Mouse (Mus musculus) MEL (cell line): ENCODE data around the gene Gas8. TPM values are rescaled to one million over a fixed set of nuclear protein-coding genes. Genes with fewer than 3 reads are reported as not detected.

Experiments
- DNase-seq: peaks from one replicate; pipeline ENCODE4 v3.0.0; 2011; ENCODE audit warnings: low read depth, low spot score
- H3K27ac ChIP-seq: 2 replicates; pipeline ENCODE4 v1.5.1; 2012; ENCODE audit warnings: low read depth, mild to moderate bottlenecking, control low read depth, low read length, moderate library complexity; ENCODE audit not compliant: control insufficient read depth
- H3K27me3 ChIP-seq, 2 experiments: fragments of 150-350 bp in 1 of 2; sonication (generic) in 1 of 2; 2 replicates each; pipeline ENCODE4 v1.6.1; 2012; ENCODE audit warnings: low read length in 2 of 2, mild to moderate bottlenecking in 2 of 2, improper control_type of control experiment in 1 of 2, moderate library complexity in 1 of 2; ENCODE audit not compliant: insufficient read depth in 2 of 2, control insufficient read depth in 1 of 2
- H3K36me3 ChIP-seq, 2 experiments: 2 replicates each; pipeline ENCODE4 v1.6.1; 2012 to 2014; ENCODE audit warnings: low read length in 2 of 2, improper control_type of control experiment in 1 of 2, inconsistent platforms in 1 of 2, mild to moderate bottlenecking in 1 of 2; ENCODE audit not compliant: insufficient read depth in 2 of 2, control insufficient read depth in 1 of 2
- H3K4me1 ChIP-seq, 2 experiments: fragments of 150-350 bp in 1 of 2; sonication (generic) in 1 of 2; 2 replicates each; pipeline ENCODE4 v1.6.1; 2012; ENCODE audit warnings: low read length in 2 of 2, improper control_type of control experiment in 1 of 2, mild to moderate bottlenecking in 1 of 2; ENCODE audit not compliant: insufficient read depth in 2 of 2, control insufficient read depth in 1 of 2
- H3K4me3 ChIP-seq, 2 experiments: fragments of 150-350 bp in 1 of 2; sonication (generic) in 1 of 2; 2 replicates each; pipeline ENCODE4 v1.5.1; 2012; ENCODE audit warnings: low read depth in 2 of 2, low read length in 2 of 2, mild to moderate bottlenecking in 2 of 2, moderate library complexity in 2 of 2, control low read depth in 1 of 2, improper control_type of control experiment in 1 of 2; ENCODE audit not compliant: control insufficient read depth in 1 of 2, insufficient read depth in 1 of 2
- H3K79me2 ChIP-seq: 2 replicates; pipeline ENCODE4 v1.6.1; 2012; ENCODE audit warnings: mild to moderate bottlenecking, low read length, moderate library complexity; ENCODE audit not compliant: control insufficient read depth, poor library complexity, insufficient read depth
- H3K9ac ChIP-seq: 2 replicates; pipeline ENCODE4 v1.6.1; 2012; ENCODE audit warnings: low read depth, mild to moderate bottlenecking, control low read depth, low read length, moderate library complexity; ENCODE audit not compliant: control insufficient read depth, poor library complexity, severe bottlenecking
- H3K9me3 ChIP-seq: fragments of 150-350 bp; sonication (generic); replicated peaks from 2 replicates; pipeline ENCODE4 v1.6.1; 2012; ENCODE audit warnings: mild to moderate bottlenecking, low read length, improper control_type of control experiment, moderate library complexity; ENCODE audit not compliant: insufficient read depth
- BHLHE40 ChIP-seq: IDR thresholded peaks from 2 replicates; pipeline ENCODE4 v1.6.1; 2012; ENCODE audit warnings: low read depth, mild to moderate bottlenecking, inconsistent platforms, low read length, improper control_type of control experiment, borderline replicate concordance
- CHD1 ChIP-seq: IDR thresholded peaks from 2 replicates; pipeline ENCODE4 v1.6.1; 2012; ENCODE audit warnings: low read depth, mild to moderate bottlenecking, inconsistent platforms, low read length, improper control_type of control experiment
- CHD2 ChIP-seq: IDR thresholded peaks from 2 replicates; pipeline ENCODE4 v1.6.1; 2011; ENCODE audit warnings: low read length, improper control_type of control experiment
- CTCF ChIP-seq, 3 experiments: IDR thresholded peaks in 2 of 3; conservative IDR thresholded peaks in 1 of 3; 2 replicates each; pipeline ENCODE4 v1.5.1; 2011 to 2012; ENCODE audit warnings: low read length in 3 of 3, low read depth in 2 of 3, mild to moderate bottlenecking in 2 of 3, improper control_type of control experiment in 1 of 3, inconsistent platforms in 1 of 3, mixed read lengths in 1 of 3, moderate library complexity in 1 of 3; ENCODE audit not compliant: control insufficient read depth in 1 of 3, insufficient read depth in 1 of 3, poor library complexity in 1 of 3, severe bottlenecking in 1 of 3
- E2F4 ChIP-seq: IDR thresholded peaks from 2 replicates; pipeline ENCODE4 v1.6.1; 2011; ENCODE audit warnings: low read depth, low read length, improper control_type of control experiment, borderline replicate concordance
- ELF1 ChIP-seq: IDR thresholded peaks from 2 replicates; pipeline ENCODE4 v1.6.1; 2014; ENCODE audit warnings: low read depth, mild to moderate bottlenecking, inconsistent platforms, low read length, improper control_type of control experiment, moderate library complexity
- ETS1 ChIP-seq: IDR thresholded peaks from 2 replicates; pipeline ENCODE4 v1.6.1; 2012; ENCODE audit warnings: low read depth, mild to moderate bottlenecking, inconsistent platforms, low read length, improper control_type of control experiment, moderate library complexity
- GABPA ChIP-seq: IDR thresholded peaks from 2 replicates; pipeline ENCODE4 v1.6.1; 2012; ENCODE audit warnings: low read depth, mild to moderate bottlenecking, inconsistent platforms, low read length, improper control_type of control experiment, moderate library complexity
- GATA1 ChIP-seq: IDR thresholded peaks from 2 replicates; pipeline ENCODE4 v1.6.1; 2011; ENCODE audit warnings: low read depth, low read length, improper control_type of control experiment
- JUND ChIP-seq: IDR thresholded peaks from 2 replicates; pipeline ENCODE4 v1.6.1; 2011; ENCODE audit warnings: low read depth, mild to moderate bottlenecking, improper control_type of control experiment, low read length
- KAT2A ChIP-seq: conservative IDR thresholded peaks from 2 replicates; pipeline ENCODE4 v1.6.1; 2012; ENCODE audit warnings: low read depth, low read length, improper control_type of control experiment, inconsistent platforms
- MAX ChIP-seq: IDR thresholded peaks from 2 replicates; pipeline ENCODE4 v1.6.1; 2011; ENCODE audit warnings: low read length, improper control_type of control experiment
- MAZ ChIP-seq: IDR thresholded peaks from 2 replicates; pipeline ENCODE4 v1.6.1; 2012; ENCODE audit warnings: low read depth, mild to moderate bottlenecking, inconsistent platforms, low read length, improper control_type of control experiment
- MEF2A ChIP-seq: IDR thresholded peaks from 2 replicates; pipeline ENCODE4 v1.6.1; 2014; ENCODE audit warnings: low read depth, mild to moderate bottlenecking, inconsistent platforms, low read length, improper control_type of control experiment; ENCODE audit not compliant: poor library complexity, insufficient replicate concordance, severe bottlenecking; ENCODE audit errors: extremely low read depth
- MXI1 ChIP-seq: IDR thresholded peaks from 2 replicates; pipeline ENCODE4 v1.6.1; 2011; ENCODE audit warnings: mild to moderate bottlenecking, low read depth, low read length, improper control_type of control experiment
- NELFE ChIP-seq: IDR thresholded peaks from 2 replicates; pipeline ENCODE4 v1.6.1; 2011; ENCODE audit warnings: low read depth, low read length, improper control_type of control experiment
- NRF1 ChIP-seq: IDR thresholded peaks from 2 replicates; pipeline ENCODE4 v1.6.1; 2014; ENCODE audit warnings: low read depth, mild to moderate bottlenecking, inconsistent platforms, low read length, improper control_type of control experiment, moderate library complexity; ENCODE audit not compliant: poor library complexity, insufficient read depth, severe bottlenecking
- POLR2AphosphoS2 ChIP-seq: IDR thresholded peaks from 2 replicates; pipeline ENCODE4 v1.6.1; 2011; ENCODE audit warnings: low read length, improper control_type of control experiment
- POLR2AphosphoS5 ChIP-seq: IDR thresholded peaks from 2 replicates; pipeline ENCODE4 v1.6.1; 2012; ENCODE audit warnings: low read depth, borderline replicate concordance, mild to moderate bottlenecking, inconsistent platforms, low read length, moderate library complexity, mixed read lengths
- SIN3A ChIP-seq: IDR thresholded peaks from 2 replicates; pipeline ENCODE4 v1.6.1; 2012; ENCODE audit warnings: low read length, improper control_type of control experiment, inconsistent platforms
- TBP ChIP-seq: IDR thresholded peaks from 2 replicates; pipeline ENCODE4 v1.8.0; 2011; ENCODE audit warnings: low read depth, low read length, improper control_type of control experiment
- TCF12 ChIP-seq: IDR thresholded peaks from 2 replicates; pipeline ENCODE4 v1.6.1; 2014; ENCODE audit warnings: low read depth, mild to moderate bottlenecking, inconsistent platforms, low read length, improper control_type of control experiment, moderate library complexity
- UBTF ChIP-seq: IDR thresholded peaks from 2 replicates; pipeline ENCODE4 v1.6.1; 2012; ENCODE audit warnings: low read depth, mild to moderate bottlenecking, inconsistent platforms, low read length, improper control_type of control experiment, moderate library complexity, borderline replicate concordance; ENCODE audit not compliant: insufficient read depth
- USF1 ChIP-seq: IDR thresholded peaks from 2 replicates; pipeline ENCODE4 v1.6.1; 2014; ENCODE audit warnings: low read depth, mild to moderate bottlenecking, inconsistent platforms, low read length, improper control_type of control experiment, moderate library complexity
- USF2 ChIP-seq, 2 experiments: IDR thresholded peaks; 2 replicates each; pipeline ENCODE4 v1.6.1; 2011 to 2012; ENCODE audit warnings: improper control_type of control experiment in 2 of 2, low read length in 2 of 2, borderline replicate concordance in 1 of 2, inconsistent platforms in 1 of 2, low read depth in 1 of 2, mild to moderate bottlenecking in 1 of 2; ENCODE audit not compliant: insufficient read depth in 1 of 2
- ZMIZ1 ChIP-seq: IDR thresholded peaks from 2 replicates; pipeline ENCODE4 v1.6.1; 2012; ENCODE audit warnings: low read depth, mild to moderate bottlenecking, inconsistent platforms, low read length, improper control_type of control experiment, moderate library complexity
- ZNF384 ChIP-seq: IDR thresholded peaks from 2 replicates; pipeline ENCODE4 v1.6.1; 2012; ENCODE audit warnings: low read depth, mild to moderate bottlenecking, inconsistent platforms, low read length, improper control_type of control experiment
- polyA plus RNA-seq, 2 experiments: library from polyadenylated mRNA; stranded (reverse) in 1 of 2; unstranded in 1 of 2; fragments of >175 nt in 1 of 2; fragments of >200 nt in 1 of 2; gene quantifications; 2 replicates each; pipeline versions ENCODE4 v1.2.1 to v1.2.4; 2012; ENCODE audit warnings: low replicate concordance in 2 of 2, low read depth in 1 of 2; ENCODE audit not compliant: insufficient read length in 2 of 2, insufficient read depth in 1 of 2, missing spikeins in 1 of 2
- total RNA-seq: library from RNA; depleted of rRNA; stranded (reverse); fragments of 300-350 nt; gene quantifications from 2 replicates; pipeline ENCODE4 v1.2.3, GENCODE M21; 2012

Gas8 gene
- total and polyA plus RNA-seq, 3 experiments: 14.4 to 179 (median 20.8) TPM

DNA sequence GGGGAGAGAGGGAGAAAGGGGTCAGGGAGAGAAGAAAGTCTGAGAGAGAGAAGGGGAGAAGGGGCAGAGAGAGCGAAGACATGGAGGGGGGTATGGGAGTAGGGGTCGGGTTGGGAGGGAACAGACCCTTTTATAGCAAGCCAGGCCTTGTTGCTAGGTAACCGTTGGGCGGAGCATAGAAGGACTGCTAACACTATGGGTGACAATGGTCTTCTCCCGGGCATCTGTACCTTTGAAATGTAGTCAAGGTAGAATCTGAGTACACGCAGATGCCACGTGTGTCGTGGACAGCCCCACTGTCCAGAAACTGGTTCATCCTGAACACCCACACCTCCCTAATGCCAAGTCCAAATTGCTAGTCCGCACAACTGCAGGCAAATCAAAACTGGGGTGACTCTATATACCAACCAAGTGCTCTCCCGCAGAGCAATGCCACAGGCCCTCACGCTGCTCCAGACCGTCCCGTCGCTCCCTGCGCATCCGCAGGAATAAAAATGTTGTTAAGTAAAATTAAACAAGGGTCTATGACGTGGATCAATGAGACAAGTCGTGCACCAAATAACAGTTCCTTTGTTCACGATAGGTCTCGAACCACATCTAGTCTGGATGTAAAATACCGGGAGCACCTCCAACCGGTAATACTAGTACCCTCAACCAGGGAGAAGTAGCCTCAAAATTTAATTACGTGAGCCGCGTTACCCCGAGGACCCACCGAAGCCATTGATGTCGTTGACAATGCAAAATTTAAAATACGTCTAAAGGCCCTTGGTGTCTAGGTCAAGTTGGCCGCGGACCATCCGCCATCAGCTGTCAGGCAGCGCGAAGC, 41.5 kb upstream of the Gas8 start:
- no peak for TF ChIP-seq CTCF (IDR thresholded peaks at IDR 0.05 in 2 of 3, conservative IDR thresholded peaks at IDR 0.05 in 1 of 3; ENCODE audit: control insufficient read depth in 1 of 3, insufficient read depth in 1 of 3, low read depth in 2 of 3, low read length in 3 of 3, poor library complexity in 1 of 3, severe bottlenecking in 1 of 3)
- no peak for TF ChIP-seq MAZ
- no peak for TF ChIP-seq NRF1
- Histone ChIP-seq H3K36me3 (peaks cover 3 to 5% of the 10 kb centered on the region in 2 experiments; a peak in 2 of 4 replicates), H3K9ac (peak overlapping the region; percentile 84), H3K27me3 (no peaks in the 10 kb centered on the region), H3K4me1 (peaks cover 0 to 8% of the 10 kb centered on the region in 2 experiments; a peak in 3 of 4 replicates), H3K27ac (peak overlapping the region; percentile 75), H3K4me3 (peak overlapping the region; percentile 71 to 76), H3K9me3 (no peaks in the 10 kb centered on the region), H3K79me2 (peaks cover 24% of the 10 kb centered on the region)
- peak; percentile 73 for DNase-seq

GRCm38 (mm10) chr8:123477737-123478258, 40.8 kb upstream of the Gas8 start, which contains the start of gene Afg3l1:
TSS of gene Afg3l1 (plus strand) at chr8:123477903.
- H3K36me3 ChIP-seq: peaks cover 3 to 5% of the 10 kb centered on the region in 2 experiments; a peak in 2 of 4 replicates
- H3K27me3 ChIP-seq: no peaks in the 10 kb centered on the region
- H3K27ac ChIP-seq: peak within 1 kb of the TSS; percentile 85
- H3K9me3 ChIP-seq: no peaks in the 10 kb centered on the region
- peaks cover 24% of the 10 kb centered on the region for H3K79me2 ChIP-seq
- peak; percentile 89 for DNase-seq
- H3K9ac ChIP-seq: peak within 1 kb of the TSS; percentile 84
- H3K4me1 ChIP-seq: peaks cover 0 to 8% of the 10 kb centered on the region in 2 experiments; a peak in 3 of 4 replicates
- peak within 1 kb of the TSS; percentile 71 to 76 for H3K4me3 ChIP-seq
- TF ChIP-seq MEF2A: no peak
- no peak for TF ChIP-seq CHD1
- TF ChIP-seq BHLHE40: no peak
- TF ChIP-seq E2F4: no peak
- TF ChIP-seq USF2 (IDR thresholded peaks at IDR 0.05; ENCODE audit: borderline replicate concordance in 1 of 2, insufficient read depth in 1 of 2, low read depth in 1 of 2, low read length in 2 of 2): no peak
- TF ChIP-seq KAT2A: no peak; the same call in 1 of the 2 replicates
- no peak for TF ChIP-seq ETS1
- TF ChIP-seq NELFE: peak; percentile 86
- no peak for TF ChIP-seq GATA1
- TF ChIP-seq UBTF: no peak
- TF ChIP-seq CTCF (IDR thresholded peaks at IDR 0.05 in 2 of 3, conservative IDR thresholded peaks at IDR 0.05 in 1 of 3; ENCODE audit: control insufficient read depth in 1 of 3, insufficient read depth in 1 of 3, low read depth in 2 of 3, low read length in 3 of 3, poor library complexity in 1 of 3, severe bottlenecking in 1 of 3): no peak
- TF ChIP-seq ELF1: peak; percentile 75
- peak; percentile 44; the same call in 1 of the 2 replicates for TF ChIP-seq TBP
- TF ChIP-seq USF1: no peak
- no peak for TF ChIP-seq ZNF384
- no peak for TF ChIP-seq JUND
- 0 out of 2 replicates have a peak, but pooled peaks have one; percentile 38 for TF ChIP-seq POLR2AphosphoS2
- TF ChIP-seq SIN3A: peak; percentile 85
- TF ChIP-seq ZMIZ1: no peak
- TF ChIP-seq POLR2AphosphoS5: no peak
- peak; percentile 66; the same call in 1 of the 2 replicates for TF ChIP-seq MAX
- peak; percentile 90 for TF ChIP-seq NRF1
- TF ChIP-seq GABPA: no peak
- peak; percentile 75; the same call in 1 of the 2 replicates for TF ChIP-seq MAZ
- no peak for TF ChIP-seq TCF12
- no peak; the same call in none of the 2 replicates for TF ChIP-seq MXI1
- no peak for TF ChIP-seq CHD2
